Mouse (Mus musculus) embryo, embryonic 10.5 days (tissue): ENCODE measurements around the gene Sms.

Source experiments
- DNase-seq: peaks from one replicate; pipeline ENCODE4 v3.0.0-alpha.2; 2015; ENCODE audit warnings: low spot score

The Sms gene

DNA sequence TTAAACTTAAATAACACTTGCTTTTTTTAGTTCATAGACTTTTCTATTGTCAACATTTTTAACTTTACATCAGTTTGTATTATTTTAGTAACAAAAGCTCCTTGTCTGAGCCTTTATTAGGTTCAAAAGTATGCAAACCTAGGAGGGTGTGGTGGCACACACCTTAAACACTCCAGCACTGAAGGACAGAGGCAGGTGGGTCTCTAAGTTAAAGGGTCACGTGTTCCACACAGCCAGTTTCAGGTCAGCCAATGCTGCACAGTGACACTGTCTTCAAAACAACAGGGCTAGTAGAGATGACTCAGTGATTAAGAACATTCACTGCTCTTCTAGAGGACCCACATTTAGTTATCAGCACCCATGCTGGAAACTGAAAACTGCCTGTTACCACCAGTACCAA lies 43.1 kb downstream of the Sms start:
- DNase-seq: no peak

GRCm38 (mm10) chrX:157447431-157447830 lies 44.7 kb downstream of the Sms start:
- DNase-seq: no peak

- DNase-seq: no peak
Measured at GRCm38 (mm10) chrX:157434768-157435167, 57.3 kb downstream of the Sms start.

GRCm38 (mm10) chrX:157419451-157419850 lies 72.6 kb downstream of the Sms start:
- no peak for DNase-seq

DNA sequence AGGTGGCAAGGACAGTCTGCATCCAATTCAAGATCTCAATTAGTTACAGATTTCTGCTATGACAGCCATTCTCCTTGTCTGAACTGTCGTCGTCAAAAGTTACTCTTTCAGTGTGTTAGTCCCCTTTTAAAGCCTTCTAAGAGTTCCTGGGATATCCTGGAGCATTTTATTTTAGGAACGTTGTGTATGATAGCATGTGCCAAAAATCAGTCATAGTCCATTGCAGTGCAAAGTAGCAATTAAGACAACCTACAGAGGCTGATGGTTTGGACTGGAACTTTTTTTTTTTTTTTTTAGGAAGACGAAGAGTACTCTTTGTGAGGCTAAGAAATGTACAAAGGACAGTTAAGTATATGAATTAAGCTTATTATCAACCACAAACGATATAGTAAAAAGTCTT lies 76.9 kb downstream of the Sms start, which contains the start of gene Phex:
Gene Phex (minus strand): TSS at position 101 of the 400 bp plus-strand sequence.
- DNase-seq: no peak

DNA sequence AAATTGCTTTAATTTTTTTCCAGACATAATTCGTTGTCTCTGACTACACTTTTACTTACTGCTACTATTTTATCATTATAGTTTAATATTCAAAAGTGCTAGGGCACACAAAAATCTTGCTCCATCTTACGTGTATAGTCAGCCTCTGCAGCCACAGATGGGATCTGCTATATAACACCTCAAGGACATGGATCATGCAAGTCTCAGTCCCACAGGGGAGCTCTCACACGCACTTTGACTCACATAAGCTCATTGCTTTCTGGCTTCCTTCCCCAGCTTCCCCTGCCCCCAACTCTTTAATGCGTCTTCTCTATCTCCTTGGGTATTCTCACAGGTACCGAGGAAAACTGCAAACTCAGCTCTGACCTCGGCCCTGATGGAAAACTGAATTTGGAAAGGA lies 87.2 kb downstream of the Sms start:
- no peak for DNase-seq
